Mouse (Mus musculus): ENCODE data around the gene Haus2.

The Haus2 gene

DNA sequence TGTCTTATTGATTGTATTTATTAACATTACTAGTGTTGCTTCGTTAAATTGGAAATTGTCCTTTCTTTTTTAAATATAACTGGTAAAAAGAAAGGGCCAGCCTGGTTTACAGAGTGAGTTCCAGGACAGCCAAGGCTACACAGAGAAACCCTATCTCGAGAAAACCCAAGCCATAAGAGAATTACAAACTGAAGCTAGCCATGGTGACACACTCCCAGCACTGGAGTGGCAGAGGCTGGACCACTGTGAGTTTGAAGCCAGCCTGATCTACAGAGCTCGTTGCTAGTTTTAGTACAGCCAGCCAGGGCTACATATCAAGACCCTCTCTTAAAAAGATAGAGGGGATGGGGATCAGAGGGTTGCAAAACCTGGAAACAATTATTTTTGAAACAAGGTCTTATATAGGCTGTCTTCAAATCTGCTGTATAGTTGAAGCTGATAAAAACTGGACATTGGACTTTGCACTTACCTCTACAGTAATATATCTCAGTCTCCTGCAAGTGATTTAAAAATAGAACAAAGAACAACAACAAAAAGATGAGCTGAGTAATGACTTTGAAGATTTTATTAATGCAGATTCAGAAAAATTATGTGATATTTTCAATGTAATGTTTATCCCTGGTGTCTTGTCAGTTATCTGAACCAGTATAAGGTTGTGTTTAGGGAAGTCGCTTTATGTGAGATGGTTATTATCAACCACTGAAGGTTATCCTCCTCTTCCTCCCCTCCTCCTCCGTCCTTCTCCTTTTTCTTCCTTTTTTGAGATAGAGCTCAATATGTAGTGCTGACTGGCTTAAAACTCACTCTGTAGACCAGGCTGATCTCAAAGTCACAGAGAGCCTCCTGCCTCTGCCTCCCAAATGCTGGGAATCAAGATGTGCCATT lies 7.3 kb downstream of the Haus2 start:
- no peak for DNase-seq (ENCODE audit: low read depth, low spot score)

DNA sequence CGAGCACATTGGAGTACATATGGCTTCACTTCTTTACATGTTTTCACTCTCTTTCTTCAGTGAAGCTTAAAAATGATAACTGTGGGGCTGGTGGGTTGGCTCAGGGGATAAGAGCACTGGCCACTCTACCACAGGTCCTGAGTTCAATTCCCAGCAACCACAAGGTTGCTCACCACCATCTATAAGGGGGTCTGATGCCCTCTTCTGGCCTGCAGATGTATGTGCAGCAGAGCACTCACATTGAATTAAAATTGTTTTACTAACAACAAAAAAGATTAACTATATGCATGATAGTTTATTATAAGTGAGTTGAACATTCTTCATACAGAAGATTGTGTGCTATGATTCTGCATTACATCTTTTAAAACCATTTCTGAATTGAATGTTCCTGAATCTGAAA lies 10.4 kb downstream of the Haus2 start:
- DNase-seq (ENCODE audit: low read depth, low spot score), result no peak

DNA sequence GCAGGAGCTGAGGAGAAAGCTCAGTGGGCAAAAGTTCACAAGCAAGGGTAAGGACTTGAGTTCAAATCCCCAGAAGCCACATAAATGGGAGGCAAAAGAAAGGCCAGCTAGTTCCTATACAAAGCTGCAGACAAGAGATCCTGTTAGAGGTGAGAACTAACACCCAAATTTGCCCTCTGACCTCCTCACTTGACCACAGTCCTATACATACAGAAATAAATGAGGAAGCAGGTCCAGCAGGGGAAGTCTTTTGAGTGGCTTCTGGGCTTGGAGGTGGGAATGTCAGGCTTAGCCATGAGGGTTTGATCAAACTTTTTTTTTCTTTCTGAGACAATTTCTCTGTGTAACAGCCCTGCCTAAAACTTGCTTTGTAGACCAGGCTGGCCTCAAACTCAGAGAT lies 13.7 kb downstream of the Haus2 start:
- DNase-seq (ENCODE audit: low read depth, low spot score), result no peak

DNA sequence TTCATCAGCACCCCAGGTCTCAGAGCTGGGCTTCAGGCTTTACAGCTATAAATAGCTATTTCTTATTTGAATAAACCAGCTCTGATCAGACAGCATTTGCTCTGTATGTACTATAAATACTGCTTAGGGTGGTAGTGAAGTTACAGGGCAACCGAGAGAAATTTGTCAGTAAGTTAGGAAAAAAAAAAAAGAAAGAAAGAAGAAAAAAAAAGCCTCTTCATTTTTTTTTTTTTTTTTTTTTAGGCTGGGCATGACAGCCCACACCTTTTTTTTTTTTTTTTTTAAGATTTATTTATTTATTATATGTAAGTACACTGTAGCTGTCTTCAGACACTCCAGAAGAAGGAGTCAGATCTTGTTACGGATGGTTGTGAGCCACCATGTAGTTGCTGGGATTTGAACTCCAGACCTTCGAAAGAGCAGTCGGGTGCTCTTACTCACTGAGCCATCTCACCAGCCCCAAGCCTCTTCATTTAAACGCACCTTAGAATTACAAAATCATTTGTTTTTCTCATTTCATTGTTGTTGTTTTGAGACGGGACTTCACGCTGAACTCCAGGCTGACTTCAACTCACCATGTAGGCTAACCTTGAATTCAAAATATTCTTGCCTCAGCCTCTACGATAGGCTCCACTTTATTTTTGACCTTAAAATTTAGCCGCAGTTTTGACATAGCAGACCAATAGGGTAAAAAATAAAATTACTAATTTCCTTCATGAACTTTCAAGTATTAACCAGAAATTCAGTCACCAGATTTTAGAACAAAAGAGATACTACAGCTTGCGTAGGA lies 19.1 kb downstream of the Haus2 start:
- peak; percentile 5 for DNase-seq (ENCODE audit: low read depth, low spot score)

DNA sequence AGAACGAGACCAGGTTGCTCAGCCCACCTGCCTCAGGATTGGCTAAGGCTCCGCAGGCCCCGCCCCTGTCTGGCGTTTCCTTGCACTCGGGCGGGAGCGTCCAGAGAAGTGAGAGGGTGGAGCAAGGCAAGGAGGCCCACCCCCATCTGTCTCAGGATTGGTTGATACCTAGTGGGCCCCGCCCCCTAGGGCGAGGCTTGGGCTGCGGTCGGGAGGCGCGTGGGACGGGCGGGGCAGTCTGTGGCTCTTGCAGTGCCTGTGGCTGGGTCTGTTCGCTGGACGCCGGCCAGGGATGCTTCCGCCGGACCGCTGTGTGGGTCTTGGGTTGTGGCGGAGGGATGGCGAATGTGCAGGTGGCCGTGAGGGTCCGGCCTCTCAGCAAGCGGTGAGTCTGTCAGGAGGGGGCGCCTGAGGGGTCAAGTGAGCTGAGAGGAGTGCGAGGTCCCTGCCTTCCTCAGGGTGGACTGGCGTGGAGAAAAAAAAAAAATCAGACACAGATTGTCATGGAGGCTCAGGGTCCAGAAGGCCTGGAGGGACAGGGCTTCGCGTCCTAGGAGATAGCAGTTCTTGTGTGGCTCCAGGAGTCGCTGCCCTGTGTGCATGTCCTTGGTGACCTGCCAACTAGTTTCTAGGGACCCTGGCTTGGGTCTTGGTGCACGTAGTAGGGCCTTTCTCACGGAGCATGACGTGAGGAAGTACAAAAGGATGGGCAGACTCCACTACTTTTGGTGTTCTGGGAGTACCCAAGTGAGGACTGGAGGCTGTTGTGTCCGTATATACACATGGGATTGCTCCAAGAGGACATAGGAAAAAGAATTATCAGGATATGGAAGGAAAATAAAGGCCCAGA lies 19.9 kb downstream of the Haus2 start, which contains the start of gene Stard9:
Stard9 (plus strand) TSS at position 236 of the 850 bp plus-strand sequence.
- DNase-seq (ENCODE audit: low read depth, low spot score), result peak; percentile 98

DNA sequence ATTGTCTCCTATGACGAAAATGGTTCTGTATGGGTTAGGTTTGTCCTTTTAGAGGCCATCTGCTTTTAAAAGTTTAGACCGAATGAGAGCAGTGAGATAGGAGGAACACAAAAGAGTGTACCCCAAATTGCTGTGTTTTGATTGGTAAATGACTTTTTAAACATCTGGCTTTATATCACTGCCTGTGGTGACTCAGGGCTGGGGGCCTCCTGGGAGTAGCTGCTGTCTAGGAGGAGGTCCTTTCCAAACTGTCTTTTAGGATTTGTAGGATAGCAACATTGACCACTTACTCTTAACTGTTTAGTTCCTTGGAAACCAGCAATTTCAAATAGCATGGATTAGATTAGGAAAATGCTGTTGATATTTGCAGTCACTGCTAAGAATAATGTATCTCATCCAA lies 21.1 kb downstream of the Haus2 start:
- no peak for DNase-seq (ENCODE audit: low read depth, low spot score)

DNA sequence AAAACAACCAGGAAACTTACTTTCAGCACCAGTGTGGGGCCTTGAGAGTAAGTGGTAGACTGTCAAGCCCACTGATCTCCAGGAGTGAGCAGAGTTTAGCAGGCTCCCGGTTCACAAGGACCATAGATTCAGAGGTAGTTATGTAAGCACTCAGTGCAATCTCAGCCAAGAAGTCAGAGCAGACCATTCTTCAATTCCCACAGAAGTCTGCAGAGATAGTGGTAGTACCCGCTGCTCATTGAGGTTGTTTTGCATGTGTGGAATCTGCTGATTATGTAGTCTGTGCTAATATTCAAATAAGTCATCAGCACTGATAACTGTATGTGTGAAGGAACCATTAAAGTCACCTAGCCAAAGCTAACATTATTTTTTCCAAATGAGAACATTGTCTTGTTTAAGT lies 21.5 kb downstream of the Haus2 start:
- no peak for DNase-seq (ENCODE audit: low read depth, low spot score)

DNA sequence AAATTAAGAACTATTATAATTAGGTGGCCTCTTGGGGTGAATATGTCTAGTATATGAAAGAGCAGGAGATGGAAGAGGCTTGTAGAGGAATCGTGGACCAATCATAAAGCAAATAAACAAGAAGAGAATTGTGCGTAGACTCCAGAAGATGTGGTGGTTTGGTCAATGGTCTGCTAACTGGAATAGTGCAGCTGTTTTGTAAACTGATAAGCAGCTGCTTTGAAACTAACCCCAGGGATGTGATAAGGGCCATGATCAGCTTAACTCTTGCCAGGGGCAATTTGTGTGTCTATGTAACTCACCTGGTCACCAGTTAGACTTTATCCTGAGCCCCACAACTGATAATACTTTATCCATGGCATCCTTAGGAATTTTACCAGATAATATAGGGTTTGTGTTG lies 22.3 kb downstream of the Haus2 start:
- DNase-seq (ENCODE audit: low read depth, low spot score), result no peak

DNA sequence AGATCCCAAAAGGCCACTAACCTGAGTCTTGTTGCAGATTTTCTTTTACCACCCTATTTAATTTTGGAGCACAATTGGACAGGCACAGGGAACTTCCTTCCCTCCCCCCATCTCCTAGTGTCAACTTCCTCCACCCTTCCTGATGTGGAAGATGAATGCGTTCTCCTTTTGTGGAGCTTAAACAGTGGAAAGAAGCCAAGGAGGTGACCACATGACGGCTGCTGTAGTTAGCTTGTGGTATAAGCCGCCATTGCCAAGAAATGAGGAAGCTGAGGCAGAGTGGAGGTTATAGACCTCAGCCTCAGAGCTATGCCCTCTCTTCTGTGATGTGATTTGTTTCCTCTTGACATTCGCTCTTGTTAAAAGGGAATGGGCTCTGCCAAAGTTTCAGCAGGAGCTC lies 22.8 kb downstream of the Haus2 start:
- no peak for DNase-seq (ENCODE audit: low read depth, low spot score)

DNA sequence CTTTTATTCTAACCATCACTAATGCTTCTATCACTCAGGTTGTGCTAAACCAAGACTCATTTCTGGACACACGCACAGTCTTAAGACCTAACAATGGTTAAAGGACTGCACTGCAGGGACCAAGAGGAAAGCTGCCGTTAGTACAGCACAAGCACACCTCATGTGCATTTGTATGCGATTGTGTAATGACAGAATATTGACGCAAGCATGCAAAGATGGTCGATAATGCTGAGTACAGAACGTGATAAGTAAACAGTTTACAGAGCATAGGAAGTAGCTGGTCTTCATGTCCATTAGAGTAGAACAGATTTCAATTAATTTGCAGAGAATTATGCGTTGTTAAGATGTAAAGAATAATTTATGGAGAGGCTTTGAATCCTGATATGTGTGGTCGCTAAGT lies 31.7 kb downstream of the Haus2 start:
- DNase-seq (ENCODE audit: low read depth, low spot score), result no peak

DNA sequence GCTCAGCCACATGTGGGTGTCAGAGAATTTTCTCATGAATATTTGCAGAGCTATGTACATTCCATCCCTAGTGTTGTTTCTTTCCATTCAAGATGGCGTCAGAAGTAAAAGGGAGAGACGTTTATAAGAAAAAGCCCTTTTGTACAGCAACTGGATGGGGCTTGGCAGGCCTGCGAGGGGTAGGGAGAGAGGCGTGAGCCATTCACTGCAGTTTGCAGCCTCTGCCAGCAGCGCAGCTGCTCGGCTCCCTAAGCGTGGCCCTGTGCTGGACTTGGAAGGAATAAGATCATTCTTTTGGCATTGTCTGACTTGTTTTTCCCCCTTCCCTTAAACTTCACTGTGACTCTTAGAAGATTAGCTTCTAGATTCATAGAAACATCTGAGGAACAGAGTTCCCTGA lies 34.7 kb downstream of the Haus2 start:
- DNase-seq (ENCODE audit: low read depth, low spot score), result no peak

DNA sequence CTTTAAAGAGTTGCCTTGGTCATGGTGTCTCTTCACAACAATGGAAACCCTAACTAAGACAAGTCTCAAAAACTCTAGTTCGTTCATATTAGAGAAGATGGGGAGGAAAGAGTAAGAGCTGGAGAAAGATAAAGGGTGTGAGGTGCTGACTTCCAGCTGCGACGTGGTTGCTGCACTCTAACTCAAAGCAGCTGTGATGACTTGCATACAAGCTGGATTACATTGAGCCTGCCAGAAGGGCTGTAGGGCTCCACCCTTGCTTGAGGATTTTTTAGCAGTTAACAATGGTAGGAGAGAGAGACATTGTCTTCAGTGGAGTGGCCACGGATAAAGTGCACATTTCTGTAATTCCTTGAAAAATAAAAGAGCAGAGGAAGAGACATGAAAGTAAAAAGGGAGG lies 37.6 kb downstream of the Haus2 start:
- DNase-seq (ENCODE audit: low read depth, low spot score), result no peak

DNA sequence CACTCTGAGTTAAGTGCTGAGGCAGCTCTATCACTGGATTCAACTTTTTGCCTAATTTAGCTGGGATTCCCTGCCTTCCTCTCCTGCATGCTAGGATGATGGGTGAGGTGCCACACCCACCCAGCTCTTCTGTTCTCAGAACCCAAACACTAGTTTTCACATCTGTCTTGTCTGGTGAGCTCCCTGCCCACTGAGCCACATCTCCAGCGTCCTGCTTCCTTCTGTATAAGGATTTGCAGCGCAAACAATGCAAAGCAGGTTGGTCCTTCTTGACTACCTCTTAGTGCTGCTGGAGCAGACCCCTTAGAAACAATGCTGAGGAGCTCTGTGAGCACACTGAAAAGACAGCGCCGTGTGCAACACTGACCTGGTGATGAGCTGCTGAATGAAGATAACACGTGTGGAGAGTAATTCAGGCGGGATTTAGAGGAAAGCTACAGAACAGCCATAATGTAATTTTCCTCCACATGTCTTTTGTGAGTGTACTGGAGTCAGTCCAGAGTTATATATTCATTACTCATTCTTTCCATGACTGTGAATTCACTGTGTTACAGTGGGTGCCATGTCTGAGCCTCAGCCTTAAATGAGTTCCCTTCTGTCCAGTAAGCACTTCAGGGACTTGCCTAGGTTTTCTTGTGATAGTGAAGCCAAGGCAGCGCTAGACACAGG lies 43.2 kb downstream of the Haus2 start:
- no peak for DNase-seq (ENCODE audit: low read depth, low spot score)

DNA sequence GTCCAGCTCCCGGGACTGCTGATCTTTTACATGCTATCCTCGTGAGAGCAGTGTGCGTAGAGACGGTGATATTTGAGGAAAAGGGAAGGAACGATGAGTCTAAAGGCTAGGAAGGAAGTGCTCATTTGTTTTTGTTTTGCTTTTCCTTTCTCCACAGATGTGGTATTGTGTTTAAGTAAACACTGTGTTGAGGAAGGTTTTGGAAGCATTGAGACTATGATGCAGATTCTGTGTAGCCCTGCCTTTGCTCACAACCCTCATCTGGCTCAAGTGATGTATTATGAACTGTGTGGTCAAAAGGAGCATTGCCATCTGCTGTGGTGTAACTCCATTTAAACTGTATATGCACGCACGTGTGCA lies 43.7 kb downstream of the Haus2 start:
- no peak for DNase-seq (ENCODE audit: low read depth, low spot score)

DNA sequence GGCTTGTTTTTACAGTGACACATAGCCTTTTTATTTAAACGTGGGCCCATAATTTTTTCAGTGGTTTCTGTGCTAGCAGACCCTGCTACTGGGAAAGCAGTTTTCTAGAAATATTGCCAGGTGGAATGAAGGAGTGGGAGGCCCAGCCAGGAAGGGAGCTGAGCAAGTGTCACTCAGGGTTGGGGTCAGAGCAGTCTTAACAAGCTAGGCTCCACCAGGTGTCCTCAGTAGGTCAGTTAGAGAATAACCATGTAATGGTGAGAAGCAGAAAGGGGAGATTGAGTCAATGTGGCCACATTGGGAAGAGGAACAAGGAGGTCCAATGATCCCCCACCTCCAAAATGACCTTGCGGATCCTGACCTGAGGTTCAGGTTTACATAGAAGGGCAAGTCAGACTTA lies 45.5 kb downstream of the Haus2 start:
- DNase-seq (ENCODE audit: low read depth, low spot score), result no peak

DNA sequence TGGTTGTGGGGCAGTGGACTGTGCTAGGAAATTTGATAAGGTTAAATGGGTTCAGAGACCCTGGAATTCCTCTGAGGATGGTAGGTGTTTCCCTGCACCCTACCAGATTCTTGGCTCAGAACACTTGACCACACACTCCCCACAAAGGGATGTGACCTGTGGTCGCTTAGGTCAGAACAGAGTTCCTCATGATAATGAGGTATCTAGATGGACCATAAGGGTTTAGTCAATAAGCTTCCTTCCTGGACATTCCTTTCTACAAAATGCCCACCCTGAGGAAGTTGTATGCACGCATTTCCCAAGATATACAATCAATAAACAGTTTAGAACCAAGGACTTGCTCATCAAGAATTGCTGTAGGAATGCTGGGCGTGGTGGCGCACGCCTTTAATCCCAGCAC lies 46.7 kb downstream of the Haus2 start:
- DNase-seq (ENCODE audit: low read depth, low spot score), result no peak

DNA sequence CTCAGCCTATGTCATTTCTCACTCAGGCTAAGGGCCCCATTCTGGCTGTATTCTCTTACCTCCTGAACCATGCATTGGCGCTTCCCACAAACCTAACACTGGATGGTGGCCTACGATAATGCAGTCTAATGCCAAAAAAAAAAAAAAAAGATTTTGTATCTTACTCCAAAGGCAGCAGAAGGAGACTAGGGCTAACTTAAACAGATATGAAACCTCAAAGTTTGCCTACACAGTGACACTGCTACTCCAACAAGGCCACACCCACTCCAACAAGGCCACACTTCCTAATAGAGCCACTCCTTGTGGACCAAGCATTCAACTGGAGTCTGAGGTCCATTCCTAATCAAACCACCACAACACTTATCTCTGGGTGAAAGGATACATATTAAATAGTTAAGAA lies 47.5 kb downstream of the Haus2 start:
- DNase-seq (ENCODE audit: low read depth, low spot score), result no peak

DNA sequence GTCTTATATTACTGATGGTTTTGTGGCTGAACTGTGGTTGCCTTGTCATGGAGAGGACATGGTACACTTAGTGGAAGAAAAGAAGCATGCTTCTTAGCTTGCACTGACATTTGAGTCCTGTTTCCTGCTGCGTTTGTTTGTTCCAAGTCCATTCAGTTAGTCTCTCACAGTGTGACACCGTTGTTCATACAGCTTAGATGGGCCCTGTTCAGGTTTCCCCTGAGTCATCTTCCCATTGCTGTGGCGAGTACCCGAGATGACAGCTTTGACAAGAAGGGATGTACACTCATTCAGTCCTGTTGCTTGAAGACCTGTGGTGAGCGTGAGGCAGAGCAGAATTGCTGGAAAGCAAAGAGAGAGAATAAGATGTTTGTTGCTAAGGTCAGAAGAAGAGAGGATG lies 49.3 kb downstream of the Haus2 start:
- no peak for DNase-seq (ENCODE audit: low read depth, low spot score)

DNA sequence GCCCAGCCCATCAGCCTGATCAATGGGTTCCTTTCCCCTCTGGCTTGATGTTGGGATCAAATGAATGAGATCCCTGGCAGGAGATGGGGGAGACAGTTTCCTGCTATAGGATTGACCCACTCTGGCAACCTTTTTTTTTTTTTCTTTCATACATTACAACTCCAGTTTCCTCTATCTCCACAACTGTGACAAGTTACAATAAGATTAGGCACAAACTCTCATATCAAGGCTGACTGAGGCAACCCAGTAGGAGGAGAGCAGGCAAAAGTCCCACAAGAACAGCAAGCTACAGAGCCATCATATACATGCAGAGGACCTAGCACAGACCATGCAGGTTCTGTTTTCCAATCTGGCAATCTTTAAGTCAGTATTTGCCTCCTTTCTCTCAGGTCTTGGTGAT lies 50.1 kb downstream of the Haus2 start:
- DNase-seq (ENCODE audit: low read depth, low spot score), result no peak

DNA sequence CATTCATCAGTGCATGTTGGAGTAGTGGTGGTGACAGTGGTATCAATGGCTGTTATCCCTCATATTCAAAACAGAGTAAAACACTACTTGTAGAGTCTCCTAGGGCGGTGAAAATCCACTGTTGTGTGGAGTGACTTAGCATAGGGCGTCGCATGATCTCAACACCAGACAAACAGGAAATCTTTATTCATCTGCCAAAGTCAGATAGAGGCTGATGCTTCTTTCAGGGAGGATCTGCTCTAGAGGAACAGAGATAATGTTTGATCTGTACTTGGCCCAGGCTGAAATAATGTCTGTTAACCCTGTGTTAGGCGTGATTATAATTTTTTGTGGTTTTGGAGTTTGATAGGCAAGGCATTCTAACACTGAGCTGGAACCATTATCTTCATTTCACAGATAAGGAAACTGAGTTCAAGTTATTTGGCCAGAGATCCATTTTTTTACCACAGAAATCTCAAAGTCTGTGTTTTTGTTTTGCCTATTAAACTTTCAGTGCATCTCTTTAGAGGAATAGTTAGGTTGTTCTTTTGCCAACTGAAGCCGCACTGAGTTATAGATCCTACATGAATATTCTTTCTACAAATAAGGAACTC lies 51.4 kb downstream of the Haus2 start:
- no peak for DNase-seq (ENCODE audit: low read depth, low spot score)

DNA sequence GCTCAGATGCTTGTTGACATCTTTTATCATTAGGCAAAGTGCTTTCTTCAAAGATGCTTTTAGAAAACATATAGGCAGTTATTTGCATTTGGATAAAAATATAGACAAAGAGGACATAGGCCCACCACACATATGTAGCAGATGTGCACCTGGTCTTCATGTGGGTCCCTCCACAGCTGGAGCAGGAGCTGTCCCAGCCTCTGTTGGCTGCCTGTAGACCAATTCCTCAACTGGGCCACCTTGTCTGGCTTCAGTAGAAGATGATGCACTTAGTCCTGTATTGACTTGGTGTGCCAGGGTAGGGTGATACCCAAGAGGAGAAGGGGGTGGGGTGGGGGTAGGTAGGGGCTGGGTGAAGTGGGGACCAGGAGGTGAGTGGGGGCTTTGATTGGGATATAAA lies 53.6 kb downstream of the Haus2 start:
- DNase-seq (ENCODE audit: low read depth, low spot score), result no peak

Data from forelimb bud, embryonic 11.5 days (tissue).